Mouse (Mus musculus) lung, adult 2 months (tissue): Measurements from ENCODE around the gene Tprg. TPM values are rescaled to one million over a fixed set of nuclear protein-coding genes. Genes with fewer than 3 reads are reported as not detected.
A peak's percentile ranks its signal among the peaks of the same experiment; 100 is the strongest.

Experiments used
- DNase-seq: peaks from one replicate; pipeline ENCODE4 v3.0.0; 2022
- H3K4me1 ChIP-seq: fragments of 200-500 bp; 2 replicates; pipeline ENCODE4 v1.6.1; 2011; ENCODE audit warnings: low read length; ENCODE audit not compliant: control insufficient read depth, insufficient read depth
- H3K4me3 ChIP-seq: fragments of 200-500 bp; replicated peaks from 2 replicates; pipeline ENCODE3; 2011; ENCODE audit warnings: low read depth, mild to moderate bottlenecking, control low read depth, low read length; ENCODE audit errors: extremely low read depth
- CTCF ChIP-seq: fragments of 200-500 bp; IDR thresholded peaks from 2 replicates; pipeline ENCODE4 v1.5.1; 2011; ENCODE audit warnings: mild to moderate bottlenecking, low read length, control low read depth; ENCODE audit not compliant: insufficient read depth
- POLR2A ChIP-seq: fragments of 200-500 bp; IDR thresholded peaks from 2 replicates; pipeline ENCODE4 v1.6.1; 2011; ENCODE audit warnings: low read depth, mild to moderate bottlenecking, control low read depth, low read length, borderline replicate concordance; ENCODE audit errors: extremely low read depth
- WGBS: fragments of 180-500 bp; shearing (Covaris S2); methylation state at CpG from one replicate; pipeline ENCODE4 v1.1.7; 2018; 5-methylcytosine and 5-hydroxymethylcytosine counted together
- polyA plus RNA-seq: library from polyadenylated mRNA; depleted of rRNA; stranded (reverse); fragments of >200 nt; gene quantifications from 2 replicates; pipeline ENCODE4 v1.2.3, GENCODE M21; 2012

The Tprg gene
- polyA plus RNA-seq, 1 experiment: 2.6 TPM

- TF ChIP-seq POLR2A (no peak), CTCF (no peak)
- 38% methylated on average over 4 of the region's 4 CpGs for WGBS
- Histone ChIP-seq H3K4me3 (no peak overlapping the region), H3K4me1 (no peaks in the 10 kb centered on the region)
- DNase-seq: no peak
Observed at GRCm38 (mm10) chr16:25262965-25263364, 23.7 kb upstream of the Tprg start.

GRCm38 (mm10) chr16:25263520-25264149, 23.0 kb upstream of the Tprg start:
- Histone ChIP-seq H3K4me3 (no peak overlapping the region), H3K4me1 (no peaks in the 10 kb centered on the region)
- 30% methylated on average over 9 of the region's 9 CpGs for WGBS
- TF ChIP-seq CTCF (peak; percentile 52; the same call in 1 of the 2 replicates), POLR2A (no peak)
- peak; percentile 72 for DNase-seq

GRCm38 (mm10) chr16:25265177-25265576, 21.4 kb upstream of the Tprg start:
- WGBS: 75% methylated on average over 11 of the region's 11 CpGs
- no peak for TF ChIP-seq CTCF
- no peak for TF ChIP-seq POLR2A
- DNase-seq: no peak
- no peak overlapping the region for H3K4me3 ChIP-seq
- no peaks in the 10 kb centered on the region for H3K4me1 ChIP-seq

GRCm38 (mm10) chr16:25268276-25268675, 18.3 kb upstream of the Tprg start:
- TF ChIP-seq CTCF (no peak), POLR2A (no peak)
- no peak for DNase-seq

GRCm38 (mm10) chr16:25282563-25282962, 4.1 kb upstream of the Tprg start:
- Histone ChIP-seq H3K4me3 (no peak overlapping the region), H3K4me1 (no peaks in the 10 kb centered on the region)
- DNase-seq: no peak
- TF ChIP-seq CTCF (no peak), POLR2A (no peak)
- WGBS: 69% methylated on average over 4 of the region's 4 CpGs

More at GRCm38 (mm10) chr16:25268276-25268675, 18.3 kb upstream of the Tprg start:
- Histone ChIP-seq H3K4me1 (no peaks in the 10 kb centered on the region), H3K4me3 (no peak overlapping the region)
- 30% methylated on average over 4 of the region's 4 CpGs for WGBS

GRCm38 (mm10) chr16:25293753-25294152, 7.1 kb downstream of the Tprg start:
- no peak for DNase-seq
- Histone ChIP-seq H3K4me1 (no peaks in the 10 kb centered on the region), H3K4me3 (no peak overlapping the region)
- WGBS: 82% methylated on average over 2 of the region's 2 CpGs
- no peak for TF ChIP-seq POLR2A
- TF ChIP-seq CTCF: no peak

- WGBS: 80% methylated on average over 11 of the region's 11 CpGs
- no peak for DNase-seq
- Histone ChIP-seq H3K4me3 (no peak overlapping the region), H3K4me1 (no peaks in the 10 kb centered on the region)
- no peak for TF ChIP-seq POLR2A
- no peak for TF ChIP-seq CTCF
Observed at GRCm38 (mm10) chr16:25295546-25295945, 8.9 kb downstream of the Tprg start.

GRCm38 (mm10) chr16:25296746-25297145, 10.1 kb downstream of the Tprg start:
- 80% methylated on average over 5 of the region's 5 CpGs for WGBS
- Histone ChIP-seq H3K4me3 (no peak overlapping the region), H3K4me1 (no peaks in the 10 kb centered on the region)
- no peak for DNase-seq
- TF ChIP-seq CTCF: no peak
- TF ChIP-seq POLR2A: no peak

GRCm38 (mm10) chr16:25298204-25298603, 11.6 kb downstream of the Tprg start:
- WGBS: 67% methylated on average over 1 of the region's 1 CpGs
- TF ChIP-seq POLR2A (no peak), CTCF (no peak)
- H3K4me3 ChIP-seq: no peak overlapping the region
- no peaks in the 10 kb centered on the region for H3K4me1 ChIP-seq
- DNase-seq: no peak

- no peaks in the 10 kb centered on the region for H3K4me1 ChIP-seq
Observed at GRCm38 (mm10) chr16:25302616-25303015, 16.0 kb downstream of the Tprg start.

More at GRCm38 (mm10) chr16:25302616-25303015, 16.0 kb downstream of the Tprg start:
- WGBS: 91% methylated on average over 4 of the region's 4 CpGs
- no peak overlapping the region for H3K4me3 ChIP-seq
- no peak for DNase-seq
- TF ChIP-seq POLR2A (no peak), CTCF (no peak)
